Mouse (Mus musculus): ENCODE measurements around the gene Tnfrsf18.

- TF ChIP-seq CTCF (IDR thresholded peaks at IDR 0.05; ENCODE audit: control insufficient read depth, insufficient read depth, low read length) (no peak), POLR2A (IDR thresholded peaks at IDR 0.05; ENCODE audit: borderline replicate concordance, control insufficient read depth, low read depth, low read length) (no peak)
Measured at GRCm38 (mm10) chr4:156021942-156022419, 4.0 kb upstream of the Tnfrsf18 start.
